Mouse (Mus musculus) lung, embryonic 16.5 days (tissue): ENCODE data around the gene Rln3. TPM values are rescaled to one million over a fixed set of nuclear protein-coding genes. Genes with fewer than 3 reads are reported as not detected.

Experiments used
- ATAC-seq: fragments of 200-750 bp; cut with Nextera tagmentation; 2 replicates; pipeline ENCODE4 v1.8.0; 2017; ENCODE audit warnings: low read depth, mild to moderate bottlenecking, moderate library complexity
- H3K27ac ChIP-seq: fragments of 300-500 bp; sonication (generic); 2 replicates; pipeline ENCODE4 v1.5.1; 2014; ENCODE audit warnings: mild to moderate bottlenecking, control low read depth, low read length
- H3K27me3 ChIP-seq: fragments of 300-500 bp; sonication (generic); 2 replicates; pipeline ENCODE4 v1.6.1; 2014; ENCODE audit warnings: low read depth, low read length, mixed read lengths; ENCODE audit not compliant: control insufficient read depth, insufficient read depth
- H3K36me3 ChIP-seq: fragments of 300-500 bp; sonication (generic); 2 replicates; pipeline ENCODE4 v1.6.1; 2014; ENCODE audit warnings: low read length; ENCODE audit not compliant: control insufficient read depth, insufficient read depth
- H3K4me1 ChIP-seq: fragments of 300-500 bp; sonication (generic); replicated peaks from 2 replicates; pipeline ENCODE4 v1.6.1; 2014; ENCODE audit warnings: low read length, mixed read lengths; ENCODE audit not compliant: control insufficient read depth, insufficient read depth
- H3K4me2 ChIP-seq: fragments of 300-500 bp; sonication (generic); 2 replicates; pipeline ENCODE4 v1.6.1; 2014; ENCODE audit warnings: low read depth, low read length, control low read depth
- H3K4me3 ChIP-seq: fragments of 300-500 bp; sonication (generic); 2 replicates; pipeline ENCODE4 v1.5.1; 2014; ENCODE audit warnings: mild to moderate bottlenecking, low read length, control low read depth
- H3K9ac ChIP-seq: fragments of 300-500 bp; sonication (generic); 2 replicates; pipeline ENCODE4 v1.6.1; 2014; ENCODE audit warnings: low read length, control low read depth
- H3K9me3 ChIP-seq: fragments of 300-500 bp; sonication (generic); 2 replicates; pipeline ENCODE4 v1.6.1; 2016; ENCODE audit warnings: low read length; ENCODE audit not compliant: control insufficient read depth
- WGBS: fragments of 180-500 bp; shearing (Covaris S2); extraction: QIAGEN DNeasy Blood & Tissue Kit; methylation state at CpG from one replicate; pipeline ENCODE4 v1.1.7; 2014; 5-methylcytosine and 5-hydroxymethylcytosine counted together
- polyA plus RNA-seq: library from polyadenylated mRNA; unstranded; fragments of >200 nt; fragmentation: Nextera tagmentation; extraction: Ambion mirVana; gene quantifications from 2 replicates; pipeline ENCODE4 v1.2.1, GENCODE M21; 2015

The Rln3 gene
- polyA plus RNA-seq, 1 experiment from 2014 or later, result not detected

- H3K27me3 ChIP-seq, result no peaks in the 10 kb centered on the region
- H3K9me3 ChIP-seq, result no peaks in the 10 kb centered on the region
- ATAC-seq, result no peak
- no peak overlapping the region for H3K27ac ChIP-seq
- peak overlapping the region; percentile 45 for H3K4me2 ChIP-seq
- 72% methylated on average over 7 of the region's 7 CpGs for WGBS
- H3K4me3 ChIP-seq, result peak overlapping the region; percentile 89
- peaks cover 26% of the 10 kb centered on the region for H3K4me1 ChIP-seq
- H3K9ac ChIP-seq, result peak overlapping the region; percentile 1; the same call in 1 of the 2 replicates
- no peaks in the 10 kb centered on the region for H3K36me3 ChIP-seq
Observed at GRCm38 (mm10) chr8:84067911-84068310, 23.1 kb upstream of the Rln3 start.

GRCm38 (mm10) chr8:84067047-84067573 lies 22.3 kb upstream of the Rln3 start:
- WGBS, result under 1% methylated on average over 44 of the region's 58 CpGs
- H3K4me1 ChIP-seq, result peaks cover 26% of the 10 kb centered on the region
- peak overlapping the region; percentile 91 for H3K9ac ChIP-seq
- peak overlapping the region; percentile 98 for H3K27ac ChIP-seq
- no peaks in the 10 kb centered on the region for H3K36me3 ChIP-seq
- H3K4me3 ChIP-seq, result peak overlapping the region; percentile 89
- no peaks in the 10 kb centered on the region for H3K9me3 ChIP-seq
- peak overlapping the region; percentile 45 for H3K4me2 ChIP-seq
- no peaks in the 10 kb centered on the region for H3K27me3 ChIP-seq
- ATAC-seq, result peak; percentile 75

- no peaks in the 10 kb centered on the region for H3K36me3 ChIP-seq
- H3K27ac ChIP-seq, result peak within 1 kb of the TSS; percentile 98
- no peaks in the 10 kb centered on the region for H3K27me3 ChIP-seq
- peak within 1 kb of the TSS; percentile 89 for H3K4me3 ChIP-seq
- H3K9ac ChIP-seq, result peak within 1 kb of the TSS; percentile 91
- H3K9me3 ChIP-seq, result no peaks in the 10 kb centered on the region
- under 1% methylated on average over 51 of the region's 51 CpGs for WGBS
- peak within 1 kb of the TSS; percentile 61 for H3K4me2 ChIP-seq
- ATAC-seq, result peak; percentile 97
- H3K4me1 ChIP-seq, result peaks cover 26% of the 10 kb centered on the region
Observed at GRCm38 (mm10) chr8:84066291-84066930, 21.6 kb upstream of the Rln3 start, which contains the start of gene Rfx1. Gene Rfx1 (plus strand): TSS chr8:84066834.

- Histone ChIP-seq H3K4me2 (peak overlapping the region; percentile 61), H3K36me3 (no peaks in the 10 kb centered on the region), H3K9ac (peak overlapping the region; percentile 71), H3K27me3 (no peaks in the 10 kb centered on the region), H3K4me1 (peaks cover 26% of the 10 kb centered on the region), H3K27ac (peak overlapping the region; percentile 76), H3K9me3 (no peaks in the 10 kb centered on the region), H3K4me3 (peak overlapping the region; percentile 53)
- WGBS, result 18% methylated on average over 5 of the region's 5 CpGs
- no peak for ATAC-seq
Observed at GRCm38 (mm10) chr8:84065457-84066072, 20.8 kb upstream of the Rln3 start.

GRCm38 (mm10) chr8:84065037-84065436 lies 20.2 kb upstream of the Rln3 start, which contains the start of gene Gm10643:
Gene Gm10643 (minus strand): TSS chr8:84065137.
- 80% methylated on average over 1 of the region's 1 CpGs for WGBS

GRCm38 (mm10) chr8:84063861-84064610 lies 19.2 kb upstream of the Rln3 start:
- Histone ChIP-seq H3K27me3 (no peaks in the 10 kb centered on the region), H3K4me1 (peaks cover 16% of the 10 kb centered on the region), H3K27ac (no peak overlapping the region), H3K9ac (no peak overlapping the region), H3K36me3 (no peaks in the 10 kb centered on the region), H3K4me2 (no peak overlapping the region), H3K9me3 (no peaks in the 10 kb centered on the region), H3K4me3 (no peak overlapping the region)
- 63% methylated on average over 8 of the region's 8 CpGs for WGBS
- no peak for ATAC-seq

More at GRCm38 (mm10) chr8:84065037-84065436, 20.2 kb upstream of the Rln3 start, which contains the start of gene Gm10643:
- H3K4me3 ChIP-seq, result peak within 1 kb of the TSS; percentile 53
- peak within 1 kb of the TSS; percentile 61 for H3K4me2 ChIP-seq
- H3K4me1 ChIP-seq, result peaks cover 25% of the 10 kb centered on the region
- no peaks in the 10 kb centered on the region for H3K36me3 ChIP-seq
- peak within 1 kb of the TSS; percentile 71 for H3K9ac ChIP-seq
- no peaks in the 10 kb centered on the region for H3K9me3 ChIP-seq
- H3K27ac ChIP-seq, result peak within 1 kb of the TSS; percentile 76
- H3K27me3 ChIP-seq, result no peaks in the 10 kb centered on the region
- no peak for ATAC-seq

GRCm38 (mm10) chr8:84060245-84060644 lies 15.4 kb upstream of the Rln3 start:
- 84% methylated on average over 2 of the region's 2 CpGs for WGBS
- Histone ChIP-seq H3K27ac (no peak overlapping the region), H3K4me3 (no peak overlapping the region), H3K27me3 (no peaks in the 10 kb centered on the region), H3K4me1 (no peaks in the 10 kb centered on the region), H3K36me3 (no peaks in the 10 kb centered on the region), H3K9ac (no peak overlapping the region), H3K9me3 (no peaks in the 10 kb centered on the region), H3K4me2 (no peak overlapping the region)
- no peak for ATAC-seq

- 89% methylated on average over 2 of the region's 2 CpGs for WGBS
- no peaks in the 10 kb centered on the region for H3K4me1 ChIP-seq
- no peaks in the 10 kb centered on the region for H3K27me3 ChIP-seq
- H3K36me3 ChIP-seq, result no peaks in the 10 kb centered on the region
- no peak overlapping the region for H3K9ac ChIP-seq
- no peak overlapping the region for H3K4me3 ChIP-seq
- no peak overlapping the region for H3K4me2 ChIP-seq
- ATAC-seq, result no peak
- no peaks in the 10 kb centered on the region for H3K9me3 ChIP-seq
- no peak overlapping the region for H3K27ac ChIP-seq
Observed at GRCm38 (mm10) chr8:84059226-84059625, 14.4 kb upstream of the Rln3 start.

- Histone ChIP-seq H3K4me1 (peaks cover under 1% of the 10 kb centered on the region; the same call in 1 of the 2 replicates), H3K9ac (no peak overlapping the region), H3K4me3 (no peak overlapping the region), H3K36me3 (no peaks in the 10 kb centered on the region), H3K9me3 (0 out of 2 replicates have a peak, but pooled peaks cover 2% of the 10 kb centered on the region), H3K27ac (no peak overlapping the region), H3K27me3 (no peaks in the 10 kb centered on the region), H3K4me2 (no peak overlapping the region)
- 88% methylated on average over 1 of the region's 1 CpGs for WGBS
- no peak for ATAC-seq
Observed at GRCm38 (mm10) chr8:84057827-84058226, 13.0 kb upstream of the Rln3 start.
